Mouse (Mus musculus) c-Kit-positive CD71-positive TER-119-positive erythroid progenitor cells, embryonic 14.5 days (primary cell): ENCODE results near the gene Cpb2.

Experiments used
- DNase-seq: peaks from one replicate; pipeline ENCODE4 v3.0.0-alpha.2; 2013; ENCODE audit warnings: low spot score

Cpb2 gene

DNA sequence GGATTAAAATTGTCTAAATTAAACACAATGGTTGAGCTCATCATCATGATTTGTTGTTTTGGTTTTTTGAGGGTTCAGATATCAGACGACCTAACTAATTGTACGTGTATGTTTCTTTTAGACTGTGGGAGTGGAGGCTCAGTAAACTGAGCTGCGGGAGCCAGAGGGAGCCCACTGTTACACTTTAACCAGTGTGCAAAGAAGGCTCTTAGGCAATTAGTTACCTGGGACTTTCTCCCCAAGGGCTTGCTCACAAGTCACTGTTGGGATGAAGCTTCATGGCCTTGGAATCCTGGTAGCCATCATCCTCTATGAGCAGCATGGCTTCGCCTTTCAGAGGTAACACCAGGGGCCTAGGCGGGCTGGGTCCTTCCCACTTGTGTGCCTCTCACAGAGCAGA is at the start of gene Cpb2:
Gene Cpb2, plus strand, starts transcription at position 201 of the 400 bp plus-strand sequence.
- no peak for DNase-seq

DNA sequence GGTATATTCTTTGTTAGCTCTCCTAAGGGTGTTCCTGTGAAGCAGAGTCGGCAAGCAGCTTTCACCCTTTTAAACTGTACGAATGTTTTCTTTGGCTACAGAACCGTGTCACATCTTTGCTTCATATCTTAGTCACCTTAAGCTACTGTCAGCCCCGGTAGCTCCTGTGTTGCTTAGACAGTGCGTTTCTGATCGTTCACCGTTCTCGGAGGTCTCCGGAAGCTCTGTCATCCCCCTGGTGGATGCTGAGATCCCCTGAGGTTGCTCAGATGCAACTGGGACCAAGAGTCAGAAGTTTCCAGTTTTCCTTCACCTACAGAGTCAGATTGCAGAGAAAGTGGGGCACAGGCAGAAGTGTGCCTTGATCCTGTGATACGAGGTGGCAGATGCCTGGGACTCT is 49.7 kb upstream of the Cpb2 start:
- no peak for DNase-seq

DNA sequence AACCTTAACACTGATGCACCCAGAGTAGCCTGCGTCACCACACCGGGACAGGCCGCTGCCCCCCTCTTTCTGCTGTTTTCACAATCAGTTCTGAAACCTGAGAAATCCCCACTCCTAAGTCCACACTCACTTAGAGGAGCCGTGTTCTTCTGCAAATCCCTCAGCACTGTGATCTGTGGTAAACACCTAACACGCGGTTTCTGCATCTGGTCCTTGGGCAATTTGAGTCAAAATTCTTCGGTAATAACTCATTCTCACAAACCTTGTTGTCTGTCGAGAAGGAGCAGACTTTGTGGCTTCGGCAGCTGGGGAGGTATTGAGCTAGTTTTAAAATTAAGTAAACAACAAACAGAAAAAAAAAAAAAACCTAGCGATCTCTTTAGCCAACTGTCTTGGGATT is 49.2 kb upstream of the Cpb2 start:
- no peak for DNase-seq

DNA sequence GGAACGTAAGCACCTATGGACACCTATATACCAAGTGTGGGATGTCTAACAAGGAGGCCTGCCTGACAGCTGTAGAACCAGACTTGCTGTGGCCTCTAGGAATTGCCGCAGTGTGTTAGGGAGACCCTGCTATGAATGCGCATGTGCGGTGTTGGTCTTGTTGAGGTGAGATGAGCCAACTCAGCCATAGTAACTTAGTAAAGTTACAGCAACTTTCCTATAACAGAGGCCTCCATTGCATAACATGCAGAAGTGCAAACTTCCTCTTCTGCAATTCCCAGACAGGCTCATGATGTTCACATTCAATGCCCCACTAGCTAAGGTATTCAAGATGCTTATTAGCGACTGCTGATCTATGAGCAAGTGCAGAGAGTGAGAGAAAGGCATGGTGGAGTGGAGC is 46.6 kb upstream of the Cpb2 start:
- no peak for DNase-seq

DNA sequence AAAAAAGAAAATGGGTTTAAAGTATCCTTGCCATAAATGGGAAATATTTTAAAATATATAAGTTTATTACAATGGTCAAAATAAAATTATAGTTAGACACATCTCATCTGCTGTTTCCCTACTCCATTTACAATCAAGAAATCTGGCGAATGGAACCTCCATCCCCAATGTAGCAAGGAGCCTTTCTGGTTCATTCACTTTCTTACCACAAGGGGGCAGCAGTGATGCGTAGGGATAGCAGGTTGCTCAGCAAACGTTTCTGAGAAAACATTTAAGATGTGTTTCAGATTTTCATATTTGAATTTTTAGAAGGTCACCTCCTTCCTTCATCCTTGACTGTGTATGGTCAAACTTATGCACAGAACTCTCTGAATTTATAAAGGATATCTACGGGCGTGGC is 45.1 kb upstream of the Cpb2 start:
- peak; percentile 73 for DNase-seq

DNA sequence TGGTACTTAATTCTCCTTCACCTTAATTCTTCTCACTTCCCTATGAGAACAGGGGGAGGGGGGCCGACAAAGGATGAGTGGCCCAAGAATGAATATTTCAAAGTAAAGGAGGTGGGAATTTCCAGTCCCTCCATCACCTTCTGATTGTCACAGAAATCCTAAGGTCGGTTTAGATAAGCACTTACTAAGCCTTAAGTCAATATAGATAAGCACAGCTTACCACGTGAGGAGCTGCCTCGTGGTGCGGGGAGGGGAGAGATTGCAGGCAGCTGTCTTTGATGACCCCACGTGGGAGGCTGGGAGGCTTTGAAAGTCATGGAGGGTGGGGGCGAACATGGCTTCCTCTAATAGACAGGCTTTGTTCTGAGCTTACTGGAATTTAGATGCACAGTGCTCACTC is 44.4 kb upstream of the Cpb2 start:
- DNase-seq, result peak; percentile 33

DNA sequence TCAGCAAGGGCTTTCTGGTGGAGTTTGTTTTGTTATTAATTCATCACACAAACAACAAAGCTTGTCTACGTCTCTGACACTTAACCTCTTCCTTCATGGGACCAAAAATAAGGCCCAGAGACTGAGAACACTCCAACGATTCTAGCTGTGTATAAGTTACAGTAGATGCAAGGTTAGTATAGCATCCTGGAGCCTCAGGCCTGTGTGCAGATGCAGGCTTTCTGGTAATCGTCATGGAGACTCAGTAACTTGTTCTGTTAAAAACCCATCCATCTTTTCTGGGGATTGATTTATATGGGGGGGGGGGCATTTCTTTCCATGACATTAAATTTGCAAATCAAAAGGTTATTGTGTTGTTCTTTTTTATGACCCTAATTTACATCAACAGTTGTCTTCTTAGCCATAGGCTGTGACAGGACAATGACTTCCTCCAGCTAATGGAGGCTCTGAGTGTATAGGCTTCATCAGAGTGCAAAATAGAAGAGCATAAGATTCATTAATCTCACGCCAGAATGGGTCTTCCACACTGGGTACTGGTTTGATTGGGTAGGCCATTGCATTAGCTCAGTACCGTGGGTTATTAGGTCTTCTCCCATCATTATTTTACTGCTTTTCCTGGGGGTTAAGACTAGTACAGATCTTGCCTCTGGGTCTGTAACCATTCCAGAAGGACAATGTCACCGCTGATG is 36.6 kb upstream of the Cpb2 start:
- no peak for DNase-seq

DNA sequence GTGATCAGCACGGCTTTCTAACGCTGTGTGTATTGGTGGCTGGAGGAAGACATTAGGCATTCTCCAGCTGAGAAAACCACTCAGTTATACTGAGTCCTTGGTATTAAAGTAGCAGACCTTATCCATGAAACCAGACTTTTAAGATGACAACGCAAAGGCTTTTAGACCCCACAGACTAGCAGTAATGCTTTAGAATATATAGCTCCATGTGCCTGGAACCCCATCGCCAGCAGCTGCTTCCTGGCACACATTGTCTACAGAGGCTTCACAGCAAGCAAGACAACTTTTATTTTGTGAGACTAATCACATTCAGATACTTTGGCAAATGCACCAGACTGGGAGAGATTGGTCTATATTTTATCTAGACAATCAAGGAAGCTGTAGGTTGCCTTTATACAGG is 35.8 kb upstream of the Cpb2 start:
- DNase-seq, result no peak

DNA sequence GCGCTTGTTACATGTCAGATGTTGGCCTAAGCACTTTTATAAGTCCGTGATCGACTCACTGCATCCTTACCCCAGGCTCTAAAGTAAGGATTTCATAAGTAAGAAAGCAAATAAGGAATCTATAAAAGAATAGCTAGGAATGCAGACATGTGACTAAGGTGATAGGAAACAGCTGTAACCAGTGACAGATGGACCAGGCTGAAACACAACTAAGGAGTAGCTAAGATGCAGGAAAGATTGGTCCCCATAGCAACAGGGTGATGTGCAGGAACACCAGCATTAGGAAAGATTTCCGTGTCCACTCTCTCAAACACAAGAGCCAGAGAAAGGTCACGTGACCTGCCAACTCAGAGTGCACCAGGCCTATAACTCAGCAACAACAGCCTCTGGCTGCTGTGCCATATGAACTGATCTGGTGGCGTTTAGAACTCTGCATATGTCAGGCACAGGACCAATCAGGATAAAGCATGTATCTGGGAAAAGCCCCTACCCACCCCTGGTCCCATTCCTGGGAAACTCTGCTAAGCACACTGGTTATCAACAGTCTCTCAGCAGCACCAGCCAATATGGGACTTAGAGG is 33.4 kb upstream of the Cpb2 start:
- DNase-seq, result no peak

DNA sequence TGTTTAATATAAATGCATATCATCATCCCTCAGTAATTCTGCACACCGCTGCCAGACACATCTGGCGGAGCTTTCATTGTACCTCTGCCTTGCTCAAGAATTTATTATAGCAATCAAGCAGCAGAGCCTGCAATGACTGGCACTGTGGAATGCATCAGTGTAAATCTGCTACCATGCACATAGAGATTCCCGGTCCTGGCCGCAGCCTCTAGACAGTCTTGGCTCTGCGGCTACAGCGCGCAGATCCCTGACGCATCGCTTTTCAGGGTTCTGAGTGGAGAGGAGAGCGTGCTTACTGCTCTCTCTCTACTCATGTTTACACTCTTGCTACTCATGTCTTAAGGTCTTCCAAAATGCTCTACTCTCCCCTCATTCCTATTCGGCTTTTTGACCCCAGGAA is 28.3 kb upstream of the Cpb2 start:
- DNase-seq, result no peak

DNA sequence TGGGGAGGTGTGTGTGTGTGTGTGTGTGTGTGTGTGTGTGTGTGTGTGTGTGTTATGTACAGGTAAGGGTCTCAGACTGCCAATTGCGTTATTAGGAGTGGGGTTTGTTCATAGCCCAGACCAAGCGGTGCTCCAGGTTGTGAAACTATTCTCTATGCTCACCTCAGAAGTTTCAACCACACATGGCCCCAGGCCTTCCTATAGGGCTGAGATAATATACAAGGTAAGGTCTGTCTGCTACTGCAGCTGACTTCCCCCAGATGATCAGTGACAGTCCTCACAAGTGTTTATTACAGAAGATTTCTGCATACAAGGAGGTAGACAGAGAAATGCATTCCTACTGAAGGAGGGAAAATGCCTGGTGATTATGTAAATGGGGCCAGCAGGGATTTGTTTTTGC is 23.2 kb upstream of the Cpb2 start:
- DNase-seq, result no peak

DNA sequence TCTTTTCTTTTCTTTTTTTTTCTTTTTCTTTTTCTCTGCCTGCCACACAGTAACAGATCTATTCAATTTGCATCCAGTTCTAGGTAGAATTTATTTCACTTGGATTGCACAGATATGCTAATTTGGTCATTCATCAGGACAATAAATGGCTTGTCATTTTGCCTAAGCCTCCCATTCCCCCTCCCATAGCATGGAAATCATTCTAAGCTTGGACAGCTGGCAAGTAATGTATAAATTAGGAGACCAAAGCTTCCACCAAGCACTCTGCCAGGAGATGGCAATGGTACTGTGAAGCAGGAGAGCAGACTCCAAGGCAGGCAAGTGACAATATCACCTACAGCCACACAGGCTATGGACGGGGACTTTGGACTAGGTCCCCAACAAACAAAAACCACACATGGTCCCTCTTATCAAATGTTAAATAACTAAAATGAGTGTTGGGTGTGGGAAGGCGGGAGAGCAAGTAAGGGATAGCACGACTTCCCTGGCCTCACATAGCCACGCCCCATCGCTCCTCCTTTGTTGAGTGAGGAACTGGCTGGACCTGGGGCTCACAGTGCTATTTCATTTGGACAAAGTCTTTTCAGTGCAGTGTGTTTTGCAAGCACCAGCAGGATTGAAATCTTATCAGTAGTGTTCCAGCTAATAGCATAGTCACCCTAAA is 22.7 kb upstream of the Cpb2 start:
- DNase-seq, result no peak

DNA sequence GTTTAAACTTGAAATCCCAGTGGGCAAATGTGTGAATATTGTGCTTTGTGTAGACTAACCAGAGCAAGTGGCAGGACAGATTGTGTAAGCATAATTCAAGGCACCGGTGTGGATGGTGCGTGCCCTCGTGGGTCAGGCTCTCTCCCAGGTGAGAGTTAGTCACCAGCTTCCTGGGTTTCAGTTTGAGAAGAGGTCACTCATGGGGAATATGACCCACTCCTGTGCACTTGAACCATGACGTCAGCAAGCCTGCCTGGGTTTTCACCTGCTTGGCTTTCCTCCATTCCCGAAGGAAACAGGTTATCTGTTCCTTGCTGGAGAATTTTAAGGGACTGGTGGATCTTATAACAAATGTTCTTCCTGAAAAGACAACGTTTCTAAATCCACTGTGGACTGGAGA is 19.7 kb upstream of the Cpb2 start:
- DNase-seq, result no peak

DNA sequence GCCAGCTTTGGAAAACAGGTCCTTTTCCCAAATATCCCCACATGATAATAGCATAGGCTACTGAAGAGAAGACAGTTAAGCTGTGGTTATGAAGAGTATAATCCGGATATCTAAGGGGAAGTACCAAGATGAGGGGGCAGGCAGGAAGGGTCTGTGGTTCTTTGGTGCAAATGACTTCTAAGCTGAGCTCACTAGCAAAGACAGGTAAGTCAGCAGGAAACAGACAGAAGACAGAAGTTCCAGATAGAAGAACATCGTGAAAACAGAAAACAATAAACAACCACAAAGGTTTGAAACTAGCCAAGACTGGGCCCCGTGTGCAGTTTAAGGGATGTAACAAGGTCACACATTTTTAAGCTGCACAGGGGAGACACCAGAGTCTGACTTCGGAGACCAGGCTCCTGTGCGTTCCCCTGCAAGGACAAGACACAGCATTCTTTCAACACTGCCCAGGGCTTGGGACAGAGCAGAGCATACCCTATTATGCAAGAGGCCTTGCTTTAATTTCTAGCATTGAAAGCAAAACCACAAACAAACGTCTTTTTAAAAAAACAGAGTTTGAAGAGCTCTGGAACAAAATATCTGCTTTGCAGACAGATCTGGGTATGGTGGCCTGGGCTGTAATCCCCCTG is 14.5 kb upstream of the Cpb2 start:
- no peak for DNase-seq

DNA sequence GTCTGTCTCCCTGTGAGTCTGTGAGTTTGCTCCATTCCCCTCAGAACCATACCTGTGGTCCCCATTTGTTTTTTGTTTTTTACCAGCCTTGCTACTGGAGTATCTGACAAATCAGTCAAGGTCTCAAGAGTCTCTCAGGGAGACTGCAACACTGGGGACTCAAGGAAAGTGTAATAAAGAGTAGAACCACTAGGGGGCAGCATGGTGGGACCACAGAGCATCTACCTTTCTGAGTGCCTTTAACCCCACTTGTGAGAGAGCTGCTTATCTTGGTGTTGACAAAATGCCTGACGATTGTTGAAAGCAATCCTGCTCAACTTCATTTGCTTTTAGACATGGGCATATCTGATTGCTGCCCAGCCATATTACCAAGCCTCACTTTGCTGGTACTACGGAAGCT is 12.3 kb upstream of the Cpb2 start:
- peak; percentile 57 for DNase-seq

DNA sequence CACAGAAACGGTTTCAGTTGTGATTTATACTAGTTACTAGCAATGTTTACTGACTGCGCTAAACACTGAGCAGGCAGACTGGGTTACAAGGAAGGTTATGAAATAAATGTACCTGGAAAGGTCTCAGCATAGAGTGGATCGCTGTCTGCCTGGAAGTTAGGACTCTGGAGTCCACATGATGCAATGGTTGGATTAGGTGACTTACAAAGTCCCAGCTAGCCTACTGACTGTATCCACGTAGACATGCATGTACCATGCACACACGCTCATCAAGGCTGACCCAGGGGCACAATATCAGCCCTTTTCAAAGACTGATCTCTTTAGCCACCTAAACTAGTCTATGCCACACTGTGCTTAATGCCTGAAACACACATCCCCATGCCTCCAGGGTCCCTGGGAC is 9.0 kb upstream of the Cpb2 start:
- no peak for DNase-seq

DNA sequence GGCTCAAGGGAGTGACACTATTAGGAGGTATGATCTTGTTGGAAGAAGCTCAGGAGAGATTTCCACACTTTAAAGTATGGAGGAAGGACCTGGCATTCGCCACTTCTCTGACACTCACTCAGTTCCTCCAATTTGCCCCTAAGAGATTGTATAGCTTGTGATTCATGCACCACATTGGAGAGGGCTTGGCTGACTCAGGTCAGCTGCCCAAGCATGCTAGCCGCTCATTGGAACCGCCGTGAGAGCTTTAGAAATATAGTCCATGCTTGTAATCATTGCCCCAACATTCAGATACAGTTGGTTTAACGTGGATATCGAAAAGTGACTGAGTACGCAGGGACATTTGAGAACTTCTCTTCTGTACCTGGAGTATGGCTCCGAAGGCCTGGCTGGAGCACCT is 6.5 kb upstream of the Cpb2 start:
- DNase-seq, result no peak

DNA sequence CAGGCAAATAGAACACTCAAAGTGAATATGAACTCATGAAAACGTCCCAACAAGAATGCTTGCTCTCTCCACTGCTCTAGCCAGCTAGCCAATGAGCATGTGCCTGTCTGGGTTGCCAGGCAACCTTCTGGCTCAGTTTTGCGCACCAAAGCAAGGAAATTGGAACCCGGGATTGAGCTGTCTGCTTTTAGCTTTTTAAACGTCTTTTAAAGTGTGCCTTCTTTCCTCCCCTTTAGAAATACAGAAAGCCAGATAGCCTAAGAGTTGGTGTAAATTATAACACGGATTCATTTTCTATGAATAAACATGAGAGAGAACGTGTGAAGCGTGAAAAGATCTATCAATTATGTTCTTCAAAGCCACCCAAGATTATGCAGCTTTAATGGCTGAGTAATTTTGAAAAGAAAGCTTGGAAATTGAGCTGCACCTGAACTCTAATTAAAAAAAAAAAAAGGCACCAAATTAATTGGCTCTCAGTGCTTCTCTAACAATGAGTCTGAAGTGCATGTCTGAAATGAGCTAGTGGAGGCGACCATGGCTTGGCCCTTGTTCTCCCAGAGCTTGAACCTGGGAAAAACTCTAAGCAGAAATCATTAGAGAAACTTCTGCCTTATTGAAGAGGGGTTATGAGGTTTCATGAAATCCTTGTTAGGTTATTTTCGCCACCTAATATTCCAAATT is 6.0 kb upstream of the Cpb2 start:
- DNase-seq, result no peak

DNA sequence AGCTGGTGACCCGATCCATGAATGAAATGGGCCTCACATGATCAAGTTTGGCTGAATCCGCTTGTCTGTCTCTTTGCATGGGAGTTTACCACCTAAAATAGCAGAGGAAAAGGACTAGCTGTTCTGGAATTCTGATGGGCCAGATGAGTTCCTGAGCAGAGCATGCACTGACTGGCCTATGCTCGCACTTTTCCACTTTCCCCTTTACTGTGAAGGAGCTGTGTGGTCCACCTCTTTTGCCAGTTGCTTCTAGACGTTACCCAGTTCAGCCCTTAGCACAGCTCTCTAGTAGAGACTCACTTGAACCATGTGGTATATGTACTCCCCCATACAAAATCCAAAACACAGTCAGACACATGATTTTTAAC is 5.5 kb upstream of the Cpb2 start:
- DNase-seq, result no peak

DNA sequence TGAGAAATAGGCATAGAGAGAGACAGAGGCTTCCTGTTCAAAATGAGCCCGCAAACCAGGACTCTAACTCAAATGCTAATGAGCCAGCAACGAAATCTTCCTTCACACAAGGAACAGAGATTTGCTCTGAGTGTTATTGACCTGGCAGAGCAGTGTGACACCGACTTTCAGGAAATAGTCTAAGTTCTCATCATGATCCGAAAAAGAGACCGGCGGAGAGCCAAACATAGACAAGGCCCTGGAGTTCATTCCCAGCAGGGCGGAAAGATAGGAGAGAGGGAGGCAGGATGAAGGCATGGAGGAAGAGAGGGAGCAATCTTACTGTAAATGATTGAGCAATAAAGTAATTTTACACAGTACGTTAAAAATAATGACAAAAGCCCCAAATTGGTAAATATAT is 5.0 kb upstream of the Cpb2 start:
- no peak for DNase-seq

DNA sequence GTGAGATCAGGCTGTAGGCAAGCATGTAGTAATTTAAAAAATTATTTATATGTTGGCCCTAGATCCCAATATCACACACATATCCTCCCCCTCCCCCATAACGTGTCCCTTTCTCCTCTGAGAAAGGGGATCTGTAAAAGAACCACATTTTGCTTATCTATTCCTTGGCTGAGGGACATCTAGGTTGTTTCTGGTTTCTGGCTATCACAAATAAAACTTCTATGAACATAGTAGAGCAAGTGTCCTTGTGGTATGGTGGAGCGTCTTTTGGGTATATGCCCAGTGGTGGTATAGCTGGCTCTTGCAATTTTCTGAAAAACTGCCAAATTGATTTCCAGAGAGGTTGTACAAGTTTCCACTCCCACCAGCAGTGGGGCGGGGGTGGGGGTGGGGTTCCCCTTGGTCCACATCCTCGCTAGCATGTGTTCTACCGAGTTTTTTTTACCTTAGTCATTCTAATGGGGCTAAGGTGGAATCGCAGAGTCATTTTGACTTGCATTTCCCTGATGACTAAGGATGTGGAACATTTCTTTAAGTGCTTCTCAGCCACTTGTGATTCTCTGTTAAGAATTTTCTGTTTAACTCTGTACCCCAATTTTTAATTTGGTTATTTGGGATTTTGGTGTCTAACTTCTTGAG is 3.9 kb upstream of the Cpb2 start:
- no peak for DNase-seq
